Comparison of ENCODE assay signal across 7 mouse cellular contexts in genomic region chr12:72407721-72408110, GRCm38 (mm10). TPM values are rescaled to one million over a fixed set of nuclear protein-coding genes. Genes with fewer than 3 reads are reported as not detected.
DNase-seq lines count a peak whose midpoint lies in the region; ATAC-seq and TF ChIP-seq lines count a peak whose summit lies in the region.

No protein-coding gene starts in this region.

- ATAC-seq in lung, embryonic 14.5 days (ENCODE audit: insufficient read depth), result no peak
- ATAC-seq in embryonic facial prominence, embryonic 14.5 days (ENCODE audit: low read depth), result peak; percentile 35; the same call in 1 of the 2 replicates
- peak; percentile 9; the same call in 1 of the 2 replicates for ATAC-seq in hindbrain, embryonic 16.5 days
- ATAC-seq in midbrain, postnatal 0 days (ENCODE audit: low FRiP score), result peak; percentile 41; the same call in 1 of the 2 replicates

- H3K36me3 ChIP-seq in lung, embryonic 14.5 days (ENCODE audit: insufficient read depth), result no peaks in the 10 kb centered on the region
- H3K36me3 ChIP-seq in embryonic facial prominence, embryonic 14.5 days (ENCODE audit: control insufficient read depth, insufficient read depth, low read length), result no peaks in the 10 kb centered on the region
- no peaks in the 10 kb centered on the region for H3K36me3 ChIP-seq in hindbrain, embryonic 16.5 days (ENCODE audit: control insufficient read depth, insufficient read depth, low read length)
- H3K36me3 ChIP-seq in midbrain, postnatal 0 days (ENCODE audit: insufficient read depth, low read length), result no peaks in the 10 kb centered on the region

- no peaks in the 10 kb centered on the region; the same call in 1 of the 2 replicates for H3K4me1 ChIP-seq in lung, embryonic 14.5 days (ENCODE audit: insufficient read depth)
- peaks cover 8% of the 10 kb centered on the region; the same call in 1 of the 2 replicates for H3K4me1 ChIP-seq in embryonic facial prominence, embryonic 14.5 days (ENCODE audit: control insufficient read depth, insufficient read depth, low read length)
- peaks cover 4% of the 10 kb centered on the region; the same call in 1 of the 2 replicates for H3K4me1 ChIP-seq in hindbrain, embryonic 16.5 days (ENCODE audit: control insufficient read depth, insufficient read depth, low read depth, low read length)
- H3K4me1 ChIP-seq in midbrain, postnatal 0 days (ENCODE audit: insufficient read depth, low read length), result 0 out of 2 replicates have a peak, but pooled peaks cover 6% of the 10 kb centered on the region

- H3K4me3 ChIP-seq in lung, embryonic 14.5 days (ENCODE audit: low read depth, low read length), result peak overlapping the region; percentile 71
- H3K4me3 ChIP-seq in embryonic facial prominence, embryonic 14.5 days (ENCODE audit: low read depth, low read length), result peak overlapping the region; percentile 71
- peak overlapping the region; percentile 69 for H3K4me3 ChIP-seq in hindbrain, embryonic 16.5 days (ENCODE audit: low read length)
- peak overlapping the region; percentile 66 for H3K4me3 ChIP-seq in midbrain, postnatal 0 days (ENCODE audit: low read depth, low read length)

- intact Hi-C loops in gastrocnemius, postnatal 14 days (cut with DNase I; ENCODE audit: low total_unique reads), result no loop called here

- WGBS in lung, embryonic 14.5 days, result under 1% methylated on average over 17 of the region's 17 CpGs
- under 1% methylated on average over 17 of the region's 17 CpGs for WGBS in embryonic facial prominence, embryonic 14.5 days
- under 1% methylated on average over 17 of the region's 17 CpGs for WGBS in hindbrain, embryonic 16.5 days
- WGBS in midbrain, postnatal 0 days, result 1% methylated on average over 17 of the region's 17 CpGs

- H3K9me3 ChIP-seq in lung, embryonic 14.5 days (ENCODE audit: low read depth, low read length), result no peaks in the 10 kb centered on the region
- no peaks in the 10 kb centered on the region for H3K9me3 ChIP-seq in embryonic facial prominence, embryonic 14.5 days (ENCODE audit: control insufficient read depth, low read length)
- no peaks in the 10 kb centered on the region for H3K9me3 ChIP-seq in hindbrain, embryonic 16.5 days (ENCODE audit: control insufficient read depth, low read length)
- H3K9me3 ChIP-seq in midbrain, postnatal 0 days (ENCODE audit: low read length), result no peaks in the 10 kb centered on the region

- peak overlapping the region; percentile 93 for H3K4me2 ChIP-seq in lung, embryonic 14.5 days
- peak overlapping the region; percentile 99 for H3K4me2 ChIP-seq in embryonic facial prominence, embryonic 14.5 days (ENCODE audit: low read depth, low read length)
- peak overlapping the region; percentile 79 for H3K4me2 ChIP-seq in hindbrain, embryonic 16.5 days (ENCODE audit: low read length)
- peak overlapping the region; percentile 72 for H3K4me2 ChIP-seq in midbrain, postnatal 0 days (ENCODE audit: low read depth, low read length, poor library complexity, severe bottlenecking)

- peaks cover 24% of the 10 kb centered on the region for H3K27me3 ChIP-seq in lung, embryonic 14.5 days (ENCODE audit: insufficient read depth, low read length)
- peaks cover 31% of the 10 kb centered on the region for H3K27me3 ChIP-seq in embryonic facial prominence, embryonic 14.5 days (replicated peaks; ENCODE audit: control insufficient read depth, insufficient read depth, low read length)
- no peaks in the 10 kb centered on the region for H3K27me3 ChIP-seq in hindbrain, embryonic 16.5 days (replicated peaks; ENCODE audit: control insufficient read depth, insufficient read depth, low read length)
- no peaks in the 10 kb centered on the region for H3K27me3 ChIP-seq in midbrain, postnatal 0 days (ENCODE audit: insufficient read depth, low read length)

- TF ChIP-seq CTCF in lung, embryonic 14.5 days (IDR thresholded peaks at IDR 0.05; ENCODE audit: low read depth), result no peak
- no peak for TF ChIP-seq CTCF in midbrain, postnatal 0 days (IDR thresholded peaks at IDR 0.05)

- H3K9ac ChIP-seq in lung, embryonic 14.5 days, result peak overlapping the region; percentile 59
- H3K9ac ChIP-seq in embryonic facial prominence, embryonic 14.5 days (ENCODE audit: low read depth, low read length), result peak overlapping the region; percentile 68
- peak overlapping the region; percentile 84 for H3K9ac ChIP-seq in hindbrain, embryonic 16.5 days (ENCODE audit: low read depth, low read length)
- peak overlapping the region; percentile 95 for H3K9ac ChIP-seq in midbrain, postnatal 0 days (replicated peaks; ENCODE audit: low read length, poor library complexity, severe bottlenecking)

- no peak overlapping the region for H3K27ac ChIP-seq in lung, embryonic 14.5 days (ENCODE audit: low read depth)
- H3K27ac ChIP-seq in embryonic facial prominence, embryonic 14.5 days (replicated peaks; ENCODE audit: low read depth, low read length), result no peak overlapping the region
- peak overlapping the region; percentile 89 for H3K27ac ChIP-seq in hindbrain, embryonic 16.5 days (ENCODE audit: low read depth, low read length)
- peak overlapping the region; percentile 84 for H3K27ac ChIP-seq in midbrain, postnatal 0 days (ENCODE audit: low read depth, low read length)

- DNase-seq in lung, embryonic 14.5 days, result peak; percentile 24
- DNase-seq in lung, postnatal 10 days, result no peak
- no peak for DNase-seq in embryonic facial prominence, embryonic 14.5 days (ENCODE audit: low spot score)
- peak; percentile 44 for DNase-seq in midbrain, postnatal 0 days (ENCODE audit: low spot score)
- no peak for DNase-seq in spleen, postnatal 14 days (ENCODE audit: low spot score in 2 of 2)
- no peak for DNase-seq in gastrocnemius, postnatal 14 days

RNA-seq across cellular contexts. Expression of gene Rtn1, which starts 1.1 kb away (rescaled TPM):
- polyA plus RNA-seq in lung, embryonic 14.5 days (2014; fragmentation: Nextera tagmentation; extraction: Ambion mirVana), result 9.4 and 9.8 TPM in 2 replicates
- 84.9 and 87.0 TPM in 2 replicates for polyA plus RNA-seq in embryonic facial prominence, embryonic 14.5 days (2014; fragmentation: Nextera tagmentation; extraction: Ambion mirVana)
- 3,305 and 3,556 TPM in 2 replicates for polyA plus RNA-seq in hindbrain, embryonic 16.5 days (2015; fragmentation: Nextera tagmentation; extraction: Ambion mirVana)
- total RNA-seq in midbrain, postnatal 0 days (2014; rRNA removed), result 1,958 and 2,696 TPM in 2 replicates
- polyA plus RNA-seq in midbrain, postnatal 0 days (2015; fragmentation: Nextera tagmentation; extraction: Ambion mirVana), result 3,970 and 4,135 TPM in 2 replicates
- 1 to 10 TPM; 3.3 to 4.6 TPM for total RNA-seq in gastrocnemius, postnatal 14 days (2021)

RNA-seq across cellular contexts. Expression of gene Lrrc9, which starts 34.0 kb away (rescaled TPM):
- 0.29 and 0.87 TPM in 2 replicates for polyA plus RNA-seq in lung, embryonic 14.5 days (2014; fragmentation: Nextera tagmentation; extraction: Ambion mirVana)
- 0.26 and 0.62 TPM in 2 replicates for polyA plus RNA-seq in embryonic facial prominence, embryonic 14.5 days (2014; fragmentation: Nextera tagmentation; extraction: Ambion mirVana)
- polyA plus RNA-seq in hindbrain, embryonic 16.5 days (2015; fragmentation: Nextera tagmentation; extraction: Ambion mirVana), result 3.3 and 3.9 TPM in 2 replicates
- 3.3 and 6.3 TPM in 2 replicates for total RNA-seq in midbrain, postnatal 0 days (2014; rRNA removed)
- 3.1 and 3.2 TPM in 2 replicates for polyA plus RNA-seq in midbrain, postnatal 0 days (2015; fragmentation: Nextera tagmentation; extraction: Ambion mirVana)
- under 1 TPM in 1 of 2 experiments, not detected in 1; 0.06 TPM for total RNA-seq in gastrocnemius, postnatal 14 days (2021)

Comparison
In these comparisons a context has a peak if more than half of its experiments do, and no peak if none do; other contexts are left out.
1. DNase-seq: peak in lung, embryonic 14.5 days (single experiment) and midbrain, postnatal 0 days (single experiment); none in lung, postnatal 10 days (single experiment), embryonic facial prominence, embryonic 14.5 days (single experiment), spleen, postnatal 14 days (0 of 2) and gastrocnemius, postnatal 14 days (single experiment).
2. H3K27ac ChIP-seq: peak in hindbrain, embryonic 16.5 days (single experiment) and midbrain, postnatal 0 days (single experiment); none in lung, embryonic 14.5 days (single experiment) and embryonic facial prominence, embryonic 14.5 days (single experiment).
3. RNA of gene Rtn1, which starts 1.1 kb away (polyA plus RNA-seq): 3,970 to 4,135 TPM in midbrain, postnatal 0 days and 3,305 to 3,556 TPM in hindbrain, embryonic 16.5 days; 84.9 to 87.0 TPM in embryonic facial prominence, embryonic 14.5 days and 9.4 to 9.8 TPM in lung, embryonic 14.5 days; every median in the first group is over 10 times any median in the second.
4. Peak in every context shown above with its lines, with median percentiles within 50 percentile points of each other: H3K4me2 ChIP-seq, H3K4me3 ChIP-seq and H3K9ac ChIP-seq.